Mouse (Mus musculus) C2C12 (cell line): ENCODE results near the gene Tlr5. TPM values are rescaled to one million over a fixed set of nuclear protein-coding genes. Genes with fewer than 3 reads are reported as not detected.
A peak's percentile ranks its signal among the peaks of the same experiment; 100 is the strongest.

ENCODE experiments used
- H3K27me3 ChIP-seq: one replicate; pipeline ENCODE4 v1.6.1; 2011; ENCODE audit not compliant: control insufficient read depth, insufficient read depth, insufficient read length
- H3K36me3 ChIP-seq: one replicate; pipeline ENCODE4 v1.6.1; 2011; ENCODE audit not compliant: control insufficient read depth, insufficient read depth
- H3K4me3 ChIP-seq: one replicate; pipeline ENCODE4 v1.5.1; 2011; ENCODE audit warnings: mild to moderate bottlenecking, control low read depth; ENCODE audit not compliant: poor library complexity, insufficient read depth, severe bottlenecking
- H3K79me2 ChIP-seq: one replicate; pipeline ENCODE4 v1.6.1; 2011; ENCODE audit not compliant: control insufficient read depth, insufficient read depth
- H3K79me3 ChIP-seq: one replicate; pipeline ENCODE4 v1.6.1; 2011; ENCODE audit warnings: low read depth, control low read depth
- H3ac ChIP-seq: one replicate; pipeline ENCODE3; 2011; ENCODE audit warnings: low read depth; ENCODE audit not compliant: control insufficient read depth, insufficient read length
- CEBPB ChIP-seq: IDR thresholded peaks from one replicate; pipeline ENCODE4 v1.6.1; 2011; ENCODE audit warnings: low read depth, mild to moderate bottlenecking, control low read depth, moderate library complexity
- CTCF ChIP-seq: IDR thresholded peaks from one replicate; pipeline ENCODE4 v1.5.1; 2011; ENCODE audit not compliant: control insufficient read depth, insufficient read depth, insufficient read length
- FOSL1 ChIP-seq: IDR thresholded peaks from one replicate; pipeline ENCODE4 v1.8.0; 2011; ENCODE audit warnings: mild to moderate bottlenecking, low read length; ENCODE audit not compliant: poor library complexity, insufficient read depth, severe bottlenecking
- MAX ChIP-seq: IDR thresholded peaks from one replicate; pipeline ENCODE4 v1.6.1; 2011; ENCODE audit warnings: mild to moderate bottlenecking, control low read depth
- MYOD1 ChIP-seq: IDR thresholded peaks from one replicate; pipeline ENCODE4 v1.6.1; 2011; ENCODE audit warnings: low read depth; ENCODE audit not compliant: control insufficient read depth, insufficient read length
- MYOG ChIP-seq: IDR thresholded peaks from one replicate; pipeline ENCODE4 v1.6.1; 2011; ENCODE audit not compliant: control insufficient read depth, insufficient read length; ENCODE audit errors: extremely low read depth
- USF1 ChIP-seq: IDR thresholded peaks from one replicate; pipeline ENCODE4 v1.6.1; 2011; ENCODE audit warnings: low read depth, mild to moderate bottlenecking, control low read depth, moderate library complexity
- polyA plus RNA-seq: library from polyadenylated mRNA; unstranded; fragments of >200 nt; fragmentation: generic; extraction: Trizol; gene quantifications from one replicate; pipeline ENCODE4 v1.2.1, GENCODE M21; 2012; ENCODE audit warnings: missing spikeins

Tlr5 gene
- polyA plus RNA-seq, 1 experiment = not detected

DNA sequence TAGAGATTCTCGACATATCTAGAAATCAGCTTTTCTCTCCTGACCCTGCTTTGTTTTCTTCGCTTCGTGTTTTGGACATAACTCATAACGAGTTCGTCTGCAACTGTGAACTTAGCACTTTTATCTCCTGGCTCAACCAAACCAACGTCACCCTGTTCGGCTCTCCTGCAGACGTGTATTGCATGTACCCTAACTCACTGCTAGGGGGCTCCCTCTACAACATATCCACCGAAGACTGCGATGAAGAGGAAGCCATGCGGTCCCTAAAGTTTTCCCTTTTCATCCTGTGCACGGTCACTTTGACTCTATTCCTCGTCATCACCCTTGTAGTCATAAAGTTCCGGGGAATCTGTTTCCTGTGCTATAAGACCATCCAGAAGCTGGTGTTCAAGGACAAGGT is 20.2 kb downstream of the Tlr5 start:
- H3K4me3 ChIP-seq = no peak overlapping the region
- no peak overlapping the region for H3ac ChIP-seq
- H3K79me2 ChIP-seq = no peaks in the 10 kb centered on the region
- no peaks in the 10 kb centered on the region for H3K79me3 ChIP-seq
- no peak for TF ChIP-seq USF1
- TF ChIP-seq CTCF = no peak
- TF ChIP-seq MYOG = no peak
- no peak for TF ChIP-seq FOSL1
- no peaks in the 10 kb centered on the region for H3K36me3 ChIP-seq
- H3K27me3 ChIP-seq = no peaks in the 10 kb centered on the region

DNA sequence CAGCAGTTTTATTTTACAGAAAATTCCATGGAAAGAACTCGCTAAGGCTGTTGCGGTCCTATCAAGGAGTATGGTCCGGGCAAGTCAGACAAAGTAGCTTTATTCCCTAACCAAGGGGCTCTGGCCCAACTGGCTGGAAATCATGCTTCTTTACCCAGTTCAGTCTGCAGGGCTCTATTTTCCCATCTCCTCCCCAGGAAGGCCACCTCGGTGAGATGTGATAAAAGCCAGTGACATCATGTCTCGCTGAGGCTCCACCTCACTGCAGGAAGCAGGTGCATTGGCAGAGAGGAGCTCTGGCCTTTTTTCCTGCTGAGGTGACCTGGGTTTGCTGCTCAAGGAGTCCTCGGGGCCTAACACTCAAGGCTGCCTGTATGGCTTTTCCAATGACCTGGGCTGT is 26.1 kb downstream of the Tlr5 start:
- Histone ChIP-seq H3K27me3 (no peaks in the 10 kb centered on the region), H3ac (no peak overlapping the region), H3K4me3 (no peak overlapping the region), H3K79me3 (no peaks in the 10 kb centered on the region), H3K36me3 (no peaks in the 10 kb centered on the region), H3K79me2 (no peaks in the 10 kb centered on the region)
- no peak for TF ChIP-seq USF1
- no peak for TF ChIP-seq MYOD1
- no peak for TF ChIP-seq CTCF
- TF ChIP-seq MYOG = no peak
- no peak for TF ChIP-seq MAX
- no peak for TF ChIP-seq CEBPB
- TF ChIP-seq FOSL1 = no peak

DNA sequence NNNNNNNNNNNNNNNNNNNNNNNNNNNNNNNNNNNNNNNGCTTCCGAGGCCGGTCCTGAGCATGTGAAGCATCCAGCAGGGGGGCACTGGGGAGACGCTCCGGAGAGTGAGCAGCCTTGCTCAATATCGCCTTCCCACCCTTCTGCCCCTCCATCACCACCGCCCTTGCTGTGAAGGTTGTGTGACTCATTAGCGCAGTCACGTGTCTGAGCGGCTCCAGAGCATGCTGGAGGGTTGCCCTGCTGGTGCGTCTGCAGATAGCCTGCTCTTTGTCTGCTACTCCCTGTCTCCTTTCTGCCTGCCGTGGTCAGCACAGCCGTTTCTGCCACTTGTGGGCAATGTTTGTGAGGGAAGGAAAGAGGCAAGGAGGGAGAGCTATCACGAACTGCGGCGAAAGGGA is 28.4 kb downstream of the Tlr5 start:
- H3K36me3 ChIP-seq = no peaks in the 10 kb centered on the region
- H3K79me2 ChIP-seq = no peaks in the 10 kb centered on the region
- no peaks in the 10 kb centered on the region for H3K79me3 ChIP-seq
- no peak overlapping the region for H3K4me3 ChIP-seq
- TF ChIP-seq MAX (peak; percentile 88), FOSL1 (peak; percentile 51), MYOD1 (no peak), MYOG (no peak), USF1 (peak; percentile 96), CEBPB (peak; percentile 66), CTCF (peak; percentile 52)
- no peaks in the 10 kb centered on the region for H3K27me3 ChIP-seq
- H3ac ChIP-seq = peak overlapping the region; percentile 33

DNA sequence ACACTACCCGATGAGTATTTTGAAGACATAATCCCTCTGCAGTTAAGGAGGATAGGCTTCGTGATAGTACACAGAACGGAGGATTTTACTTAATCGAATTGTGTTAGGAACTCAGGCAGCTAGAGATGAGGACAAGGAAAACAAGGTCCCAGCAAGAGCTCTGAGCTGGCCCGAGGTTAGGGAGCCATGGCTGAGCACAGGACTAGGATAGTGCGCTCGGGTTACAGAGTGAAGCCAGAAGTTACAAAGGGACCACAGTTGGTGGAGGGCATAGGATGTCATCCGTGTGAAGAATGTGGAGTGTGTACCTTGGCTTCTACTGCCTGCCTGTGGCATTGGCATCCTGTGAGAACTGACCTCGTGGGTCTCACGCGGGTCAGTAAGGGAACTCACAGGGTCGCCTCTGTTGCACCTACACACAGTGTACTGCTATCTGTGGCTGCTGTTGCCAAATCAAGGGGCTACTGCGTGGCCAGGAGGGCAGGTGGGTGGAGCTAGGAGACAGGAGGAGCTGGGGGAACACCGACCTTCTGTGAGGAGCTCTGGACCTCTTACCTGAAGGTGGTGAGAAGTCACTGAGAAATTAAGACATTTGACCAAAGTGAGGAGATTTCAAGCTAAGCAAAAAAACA is 29.0 kb downstream of the Tlr5 start:
- no peak for TF ChIP-seq USF1
- TF ChIP-seq MYOD1 = no peak
- TF ChIP-seq FOSL1 = no peak
- no peak for TF ChIP-seq CEBPB
- TF ChIP-seq MYOG = no peak
- TF ChIP-seq MAX = no peak
- TF ChIP-seq CTCF = no peak
- Histone ChIP-seq H3K27me3 (no peaks in the 10 kb centered on the region), H3K79me3 (no peaks in the 10 kb centered on the region), H3K79me2 (no peaks in the 10 kb centered on the region), H3ac (no peak overlapping the region), H3K4me3 (no peak overlapping the region), H3K36me3 (no peaks in the 10 kb centered on the region)

DNA sequence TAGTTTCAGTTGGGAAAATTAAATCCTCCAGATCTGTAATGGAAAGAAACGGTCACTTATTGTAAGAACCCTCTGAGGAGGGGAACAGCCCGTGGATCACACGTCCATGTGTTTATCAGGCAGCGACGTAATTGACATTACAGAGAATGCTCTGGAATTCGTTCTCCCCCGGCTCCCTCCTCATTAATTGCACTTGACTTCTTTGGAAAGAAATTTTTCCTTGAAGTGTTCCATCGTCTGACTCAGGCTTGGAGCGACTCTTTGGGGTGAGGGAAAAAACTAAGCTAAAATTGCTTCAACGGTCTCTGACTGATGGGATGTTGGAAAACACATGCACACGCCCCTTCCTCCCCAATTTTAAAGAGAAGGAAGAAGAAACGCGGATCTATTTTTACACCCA is 31.7 kb downstream of the Tlr5 start:
- TF ChIP-seq MYOD1 = no peak
- TF ChIP-seq MYOG = no peak
- no peak for TF ChIP-seq USF1
- no peak for TF ChIP-seq FOSL1
- H3ac ChIP-seq = no peak overlapping the region
- H3K4me3 ChIP-seq = no peak overlapping the region
- no peaks in the 10 kb centered on the region for H3K27me3 ChIP-seq
- H3K79me2 ChIP-seq = no peaks in the 10 kb centered on the region
- H3K79me3 ChIP-seq = no peaks in the 10 kb centered on the region
- no peaks in the 10 kb centered on the region for H3K36me3 ChIP-seq

DNA sequence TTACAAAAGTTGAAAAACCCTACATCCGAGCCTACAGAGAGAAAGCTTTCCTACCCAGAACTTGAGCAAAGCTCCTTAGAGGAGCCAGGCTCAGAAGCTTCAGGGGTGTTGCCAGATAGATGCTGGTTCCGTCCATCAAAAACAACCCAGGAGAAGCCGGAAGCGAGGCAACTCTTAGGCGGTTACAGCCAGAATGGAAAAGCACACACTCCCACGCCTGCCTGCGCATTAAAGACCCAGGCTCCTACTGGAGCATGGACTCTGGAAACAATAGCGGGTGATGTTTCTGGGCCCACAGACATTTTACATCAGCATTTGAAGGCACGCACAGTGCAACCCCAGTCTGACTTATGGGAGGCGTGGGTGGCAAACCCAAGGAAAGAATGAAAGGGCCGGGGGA is 32.2 kb downstream of the Tlr5 start:
- H3K4me3 ChIP-seq = no peak overlapping the region
- no peaks in the 10 kb centered on the region for H3K27me3 ChIP-seq
- no peak for TF ChIP-seq USF1
- no peak for TF ChIP-seq FOSL1
- TF ChIP-seq CTCF = no peak
- no peak for TF ChIP-seq MYOG
- no peak for TF ChIP-seq CEBPB
- TF ChIP-seq MAX = no peak
- TF ChIP-seq MYOD1 = no peak
- H3K79me2 ChIP-seq = no peaks in the 10 kb centered on the region
- H3K79me3 ChIP-seq = no peaks in the 10 kb centered on the region
- H3ac ChIP-seq = no peak overlapping the region
- no peaks in the 10 kb centered on the region for H3K36me3 ChIP-seq
